Mouse (Mus musculus) right cerebral cortex, postnatal 25 days (tissue): ENCODE measurements around the gene Adh1.

Source experiments
- DNase-seq: peaks from one replicate; pipeline ENCODE4 v3.0.0; 2022

Adh1 gene

GRCm38 (mm10) chr3:138242021-138242726, 18.6 kb upstream of the Adh1 start:
- DNase-seq = no peak

GRCm38 (mm10) chr3:138242933-138243332, 17.9 kb upstream of the Adh1 start:
- no peak for DNase-seq

- no peak for DNase-seq
These were observed 16.4 kb upstream of the Adh1 start for GRCm38 (mm10) chr3:138244338-138244874.

GRCm38 (mm10) chr3:138246511-138247020, 14.2 kb upstream of the Adh1 start:
- DNase-seq = no peak

DNA sequence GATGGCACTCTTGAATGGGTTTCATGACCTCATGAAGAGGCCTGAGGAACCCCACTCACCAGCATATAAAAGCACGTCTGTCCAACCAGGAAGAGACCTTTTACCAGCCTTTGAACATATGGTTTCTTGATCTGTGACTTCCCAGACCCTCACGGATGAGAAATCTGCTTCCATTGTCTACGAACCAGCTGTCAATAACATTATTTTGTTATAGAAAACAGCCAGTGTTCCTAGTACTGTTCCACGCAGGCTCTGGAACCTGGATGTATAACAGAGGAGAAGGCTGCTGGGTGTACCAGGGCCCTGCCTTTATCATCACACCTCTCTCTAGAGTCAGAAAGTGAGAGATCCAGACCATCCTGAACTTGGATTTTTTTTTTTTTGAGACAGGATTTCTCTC, 13.6 kb upstream of the Adh1 start:
- no peak for DNase-seq

DNA sequence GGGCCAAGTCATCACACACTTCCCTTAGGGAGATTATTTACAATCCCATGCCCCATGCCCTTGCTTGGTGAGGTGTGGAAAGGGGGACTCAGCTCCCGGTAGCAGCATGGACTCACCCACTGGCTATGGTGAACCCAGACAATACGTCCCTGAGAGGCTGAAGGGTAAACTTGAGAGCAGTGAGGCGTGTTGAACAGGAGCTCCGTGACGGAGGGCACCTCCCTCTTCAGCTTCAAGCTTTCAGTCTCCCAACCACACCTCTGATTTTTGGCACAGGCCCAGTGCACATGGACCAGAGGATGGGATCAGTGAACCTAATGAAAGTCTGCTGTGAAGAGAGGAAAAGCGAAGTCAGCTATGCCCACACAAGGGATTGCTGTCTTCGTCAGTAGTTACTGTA, 12.8 kb upstream of the Adh1 start:
- DNase-seq = no peak

GRCm38 (mm10) chr3:138248746-138249145, 12.0 kb upstream of the Adh1 start:
- no peak for DNase-seq

DNA sequence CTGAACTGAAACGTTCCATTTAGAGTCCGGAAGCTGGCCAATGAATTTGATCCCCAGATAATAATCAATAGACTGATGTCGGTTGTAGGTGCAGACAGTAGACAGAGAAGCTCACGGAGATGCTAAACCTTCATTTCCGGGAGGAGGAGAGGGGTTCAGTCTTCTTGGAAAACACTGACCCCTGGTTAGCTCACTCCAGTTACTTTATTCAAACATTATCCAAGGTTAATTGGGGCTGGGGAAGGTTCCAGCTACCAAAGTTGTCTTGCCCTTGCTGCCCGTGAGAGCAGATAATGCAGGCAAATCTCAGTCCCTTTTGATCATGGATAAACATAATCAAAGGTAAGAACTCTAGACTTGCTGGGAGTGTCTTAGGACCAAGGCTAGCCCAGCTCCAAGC, 9.6 kb upstream of the Adh1 start:
- DNase-seq = no peak

DNA sequence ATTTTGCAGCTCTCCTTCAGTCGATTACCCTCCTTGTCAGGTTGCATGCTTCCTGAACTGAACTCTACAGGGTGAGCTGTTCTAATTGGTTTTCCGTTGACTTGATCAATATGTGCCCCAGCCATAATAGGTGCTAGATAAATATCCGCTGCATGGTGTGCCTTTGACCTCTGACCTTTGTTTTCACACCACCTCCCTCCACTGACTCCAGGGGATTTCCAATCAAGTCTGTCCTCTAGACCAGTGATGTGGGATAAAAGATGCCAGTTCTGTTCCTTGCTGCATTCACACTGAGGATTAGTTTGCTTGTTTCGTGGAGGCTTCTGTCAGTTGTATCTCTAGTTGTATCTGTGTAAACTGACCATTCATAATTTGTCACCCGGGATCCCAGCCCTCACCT, 6.6 kb upstream of the Adh1 start:
- DNase-seq = no peak

DNA sequence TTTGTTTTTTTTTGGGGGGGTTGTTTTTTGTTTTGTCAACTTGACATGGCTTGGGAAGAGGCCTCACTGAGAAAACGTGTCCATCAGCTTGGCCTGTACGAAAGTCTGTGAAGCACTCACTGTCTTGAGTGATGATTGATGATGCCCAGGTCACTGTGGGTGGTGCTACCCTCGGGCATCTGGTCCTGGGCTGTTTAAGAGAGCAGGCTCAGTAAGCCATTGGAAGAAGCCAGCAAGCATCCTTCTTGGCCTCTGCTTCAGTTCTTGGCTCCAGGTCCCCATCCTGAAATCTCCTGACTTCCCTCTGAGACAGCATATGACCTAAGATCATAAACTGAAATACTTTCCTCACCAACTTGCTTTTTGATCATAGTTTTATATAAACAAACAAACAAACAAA, 5.4 kb upstream of the Adh1 start:
- DNase-seq = no peak

- DNase-seq = no peak
These were observed 4.8 kb upstream of the Adh1 start for GRCm38 (mm10) chr3:138255780-138256550.

DNA sequence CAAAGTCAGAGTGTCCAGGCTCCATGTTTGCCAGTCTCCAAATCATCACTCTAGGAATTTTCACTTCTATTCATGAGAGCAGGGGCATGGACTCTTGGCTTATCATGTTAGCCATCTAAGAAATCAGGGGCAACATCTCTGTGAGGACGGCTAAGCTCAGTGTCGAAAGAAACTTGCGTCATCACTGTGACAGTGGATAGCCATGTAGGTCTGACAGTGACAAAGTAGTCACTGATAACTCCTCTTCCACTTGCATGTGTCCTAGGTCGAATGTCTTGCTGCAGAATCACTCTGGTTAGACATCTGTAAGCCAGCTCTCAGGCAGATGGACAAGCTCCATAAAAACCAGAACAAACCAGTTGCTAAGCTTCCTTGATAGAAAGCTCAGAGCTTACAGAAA, 1.8 kb downstream of the Adh1 start:
- DNase-seq = no peak

GRCm38 (mm10) chr3:138263154-138263930, 2.6 kb downstream of the Adh1 start:
- DNase-seq = no peak

GRCm38 (mm10) chr3:138264648-138265047, 3.9 kb downstream of the Adh1 start:
- no peak for DNase-seq

DNA sequence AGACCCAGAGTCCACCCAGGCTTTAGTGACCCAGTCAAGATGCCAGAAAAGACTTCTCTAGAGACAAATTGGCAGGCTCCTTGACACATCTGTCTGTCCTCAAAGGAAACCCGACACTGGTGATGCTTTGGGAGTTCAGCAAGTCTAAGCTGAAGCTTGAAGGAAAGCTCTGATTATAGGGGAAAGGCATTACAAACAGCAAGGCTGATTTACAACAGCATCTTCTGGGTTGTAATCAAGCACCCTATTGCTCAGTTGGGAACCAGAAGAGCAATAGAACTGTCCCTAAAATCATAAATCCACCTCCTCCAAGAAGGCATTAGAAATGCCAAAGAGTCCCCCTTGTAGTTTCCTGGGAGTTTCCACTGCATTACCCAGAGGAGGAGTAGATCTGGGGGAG, 9.7 kb downstream of the Adh1 start:
- no peak for DNase-seq

DNA sequence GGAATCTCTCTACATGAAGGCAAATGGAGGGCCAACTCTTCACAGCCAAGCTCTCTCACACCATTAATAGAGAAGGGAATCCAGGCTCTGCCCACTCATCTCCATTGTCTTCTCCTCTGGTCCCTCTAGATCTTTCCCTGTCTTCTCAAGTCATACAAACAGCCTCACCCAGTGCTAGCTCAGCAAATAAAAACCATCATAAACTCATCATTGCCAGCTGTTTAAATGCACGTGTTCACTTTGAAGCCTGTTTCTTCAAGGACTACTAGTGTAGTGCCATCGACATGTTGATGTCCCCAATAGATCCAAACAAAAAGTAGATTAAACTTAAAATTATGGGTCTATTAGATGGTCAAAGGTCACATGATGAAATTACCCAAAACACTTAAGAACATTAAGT, 10.5 kb downstream of the Adh1 start:
- DNase-seq = no peak

DNA sequence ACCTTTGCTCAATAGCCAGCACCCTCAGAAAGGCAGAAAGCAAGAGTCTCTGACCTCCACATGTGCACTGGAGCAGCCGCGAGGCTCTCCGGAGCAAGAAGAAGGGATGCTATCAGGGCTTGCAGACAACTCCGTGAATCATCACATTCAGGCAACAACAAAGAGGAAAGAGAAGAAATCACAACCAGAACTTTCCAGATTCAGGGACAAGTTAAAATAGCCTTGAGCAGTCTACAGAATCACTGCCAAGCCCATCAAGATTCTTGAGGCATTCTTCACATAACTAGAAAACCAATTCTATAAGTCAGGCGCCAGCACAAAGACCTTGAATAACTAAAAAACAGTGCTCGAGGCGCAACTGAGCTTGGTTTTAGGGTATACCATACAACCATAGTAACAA, 12.3 kb downstream of the Adh1 start:
- no peak for DNase-seq

GRCm38 (mm10) chr3:138275100-138275499, 14.3 kb downstream of the Adh1 start:
- DNase-seq = no peak

DNA sequence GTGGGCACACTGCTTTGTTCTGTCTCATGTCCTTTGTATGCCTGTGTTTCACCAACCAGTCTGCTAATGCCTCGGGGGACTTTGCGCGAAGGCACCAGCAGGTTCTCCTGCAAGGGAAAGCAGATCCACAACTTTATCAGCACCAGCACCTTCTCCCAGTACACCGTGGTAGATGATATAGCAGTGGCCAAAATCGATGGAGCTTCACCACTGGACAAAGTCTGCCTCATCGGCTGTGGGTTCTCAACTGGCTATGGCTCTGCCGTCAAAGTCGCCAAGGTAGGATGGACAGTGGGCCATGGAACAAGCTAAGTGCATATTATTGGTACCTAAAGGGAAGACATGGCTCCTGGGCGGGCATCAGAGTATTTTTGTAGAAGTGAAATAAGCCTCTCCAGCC, 21.8 kb downstream of the Adh1 start:
- DNase-seq = no peak

DNA sequence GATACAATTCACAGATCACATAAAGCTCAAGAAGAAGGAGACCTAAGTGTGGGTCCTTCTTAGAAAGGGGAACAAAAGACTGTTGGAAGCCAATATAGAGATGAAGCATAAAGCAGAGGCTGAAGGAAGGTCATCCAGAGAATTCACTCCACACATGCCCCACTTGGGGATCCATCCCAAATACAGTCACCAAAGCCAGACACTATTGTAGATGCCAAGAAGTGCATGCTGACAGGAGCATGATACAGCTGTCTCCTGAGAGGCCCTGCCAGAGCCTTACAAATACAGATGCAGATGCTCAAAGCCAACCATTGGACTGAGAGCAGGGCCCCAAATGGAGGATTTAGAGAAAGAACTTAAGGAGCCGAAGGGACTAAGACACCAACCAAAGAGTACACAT, 23.0 kb downstream of the Adh1 start:
- DNase-seq = no peak

GRCm38 (mm10) chr3:138285986-138286385, 25.2 kb downstream of the Adh1 start:
- no peak for DNase-seq

GRCm38 (mm10) chr3:138287686-138288085, 26.9 kb downstream of the Adh1 start:
- no peak for DNase-seq

DNA sequence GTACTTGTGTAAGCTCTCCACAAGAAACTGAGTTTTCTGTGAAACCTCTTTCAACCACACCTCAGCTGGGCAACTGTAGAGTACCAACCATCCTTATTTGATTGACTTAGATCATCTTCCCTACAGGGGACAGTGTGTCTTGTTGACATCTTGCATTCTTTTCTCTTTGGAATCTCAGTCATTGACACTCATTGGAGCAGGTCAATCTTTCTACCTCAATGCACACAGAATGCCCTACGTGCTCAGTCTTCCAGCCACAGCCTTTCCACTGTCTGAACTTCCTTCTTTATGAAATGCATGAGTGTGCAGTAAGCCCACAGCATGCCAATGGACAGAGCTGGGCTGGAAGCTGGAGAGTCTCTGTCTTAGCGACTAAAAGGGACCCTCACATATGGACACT, 29.9 kb downstream of the Adh1 start:
- no peak for DNase-seq
